Mouse (Mus musculus): Measurements from ENCODE around the gene Kcna2.

DNA sequence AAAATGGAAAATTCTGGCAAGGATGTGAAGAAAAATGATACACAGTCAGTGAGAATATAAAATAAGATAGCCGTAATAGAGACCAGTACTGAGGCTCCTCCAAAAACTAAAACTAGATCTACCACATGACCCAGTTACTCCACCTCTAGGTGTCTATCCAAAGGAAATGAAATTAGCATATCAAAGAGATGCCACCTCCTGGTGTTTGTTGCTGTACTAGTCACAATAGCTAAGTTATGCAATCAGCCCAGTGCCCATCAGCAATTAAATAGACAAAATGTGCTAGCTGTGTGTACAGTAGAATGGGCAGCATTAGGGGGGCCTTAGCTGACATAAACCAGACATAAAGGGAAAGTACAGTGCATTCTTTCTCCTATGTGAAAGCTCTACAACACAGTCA is 39.5 kb upstream of the Kcna2 start:
- TF ChIP-seq POLR2A (IDR thresholded peaks at IDR 0.05; ENCODE audit: borderline replicate concordance, extremely low read depth, insufficient read depth, insufficient read length, poor library complexity, severe bottlenecking), result no peak
- TF ChIP-seq CTCF (IDR thresholded peaks at IDR 0.05; ENCODE audit: borderline replicate concordance, extremely low read depth, insufficient read depth, insufficient read length), result no peak

Data from brain, embryonic 14.5 days (tissue).